7 mouse cellular contexts compared by ENCODE assay signal in the genomic region with DNA sequence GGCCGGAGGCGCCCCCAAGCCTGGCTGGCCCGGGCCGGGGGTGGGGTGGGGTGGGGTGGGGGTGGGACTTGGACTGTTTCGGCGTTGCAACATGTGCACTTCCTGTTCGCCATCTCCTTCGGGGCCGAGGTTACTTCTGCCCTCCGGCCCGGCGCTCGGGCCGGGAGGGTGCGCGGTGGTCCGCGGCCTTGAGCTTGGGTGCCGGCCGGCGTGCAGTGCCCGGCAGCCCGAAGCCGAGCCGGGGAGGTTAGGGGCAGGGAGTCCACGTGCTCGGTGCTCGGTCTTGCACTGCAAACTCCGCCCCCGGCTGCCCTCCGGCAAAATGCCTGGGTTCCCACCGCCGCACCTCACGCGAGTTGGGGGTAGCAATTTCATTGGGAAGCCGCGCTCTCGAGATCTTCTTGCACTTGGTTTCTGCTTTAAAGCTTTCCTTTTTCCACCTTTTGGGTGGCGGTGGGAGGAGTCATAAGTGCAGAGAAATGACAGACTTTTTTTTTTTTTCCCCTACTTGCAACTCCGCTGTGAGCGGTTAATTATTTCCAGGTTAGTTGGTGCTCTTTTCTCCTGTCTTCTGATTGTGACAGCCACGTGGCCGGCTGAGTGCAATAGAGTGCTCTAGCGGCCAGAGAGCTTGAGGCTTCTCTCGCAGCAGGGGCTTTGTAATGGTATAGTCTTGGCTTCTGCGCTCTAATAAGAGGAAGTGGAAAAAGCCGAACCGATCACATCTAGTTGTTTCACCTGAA. TPM values are rescaled to one million over a fixed set of nuclear protein-coding genes. Genes with fewer than 3 reads are reported as not detected.
DNase-seq lines count a peak whose midpoint lies in the region; ATAC-seq and TF ChIP-seq lines count a peak whose summit lies in the region.

No protein-coding gene starts in this region.

- ATAC-seq in inflammation-experienced regulatory T-cells, adult 6 months, result peak; percentile 51

- H3K4me1 ChIP-seq in cortical plate, adult 2 months (ENCODE audit: control insufficient read depth, insufficient read depth, low read length), result no peaks in the 10 kb centered on the region

- H3K4me3 ChIP-seq in cortical plate, adult 2 months (ENCODE audit: insufficient read depth, low read length), result peak overlapping the region; percentile 58

- intact Hi-C loops in gastrocnemius, postnatal 14 days (cut with DNase I; ENCODE audit: low total_unique reads), result no loop called here
- intact Hi-C loops in left cerebral cortex, postnatal 25 days (cut with DNase I), result loop anchor here (2.0 to 5.0 kb wide), 4 partner anchors 66 to 374 kb away; partner anchors contain the start of gene Fbxo11

- no peak for TF ChIP-seq POLR2A in cortical plate, adult 2 months (IDR thresholded peaks at IDR 0.05; ENCODE audit: extremely low read depth, insufficient read depth, low read length)

- no peak for TF ChIP-seq CTCF in cortical plate, adult 2 months (IDR thresholded peaks at IDR 0.05; ENCODE audit: extremely low read depth, insufficient read depth, low read length)

- DNase-seq in adipocyte (ENCODE audit: low spot score), result peak; percentile 67
- DNase-seq in gastrocnemius, postnatal 14 days, result peak; percentile 66
- peak; percentile 40 to 45 for DNase-seq in left cerebral cortex, postnatal 25 days (ENCODE audit: low spot score in 2 of 2)
- peak; percentile 73 for DNase-seq in mesoderm, embryonic 11.5 days (ENCODE audit: low read depth, low spot score)
- DNase-seq in skeletal muscle tissue, adult 2 months (ENCODE audit: low read depth, low spot score), result peak; percentile 39

- H3K27ac ChIP-seq in cortical plate, adult 2 months (ENCODE audit: insufficient read depth, low read length), result no peak overlapping the region; the same call in 1 of the 2 replicates

RNA-seq across cellular contexts. Expression of gene Foxn2, which starts 1.1 kb away (rescaled TPM):
- 8.0 and 8.2 TPM in 2 replicates for polyA plus RNA-seq in cortical plate, adult 2 months (2012; rRNA removed)
- 10 to 100 TPM; 11.7 to 12.9 TPM for total RNA-seq in gastrocnemius, postnatal 14 days (2021)
- 10 to 100 TPM; 36.0 to 43.5 (median 43.0) TPM for polyA plus RNA-seq in inflammation-experienced regulatory T-cells, adult 6 months (2017; shearing (Covaris generic))
- 10 to 100 TPM; 15.2 to 15.4 TPM for total RNA-seq in left cerebral cortex, postnatal 25 days (2021)
